Mouse (Mus musculus) forebrain, embryonic 13.5 days (tissue): ENCODE measurements around the gene Kif5a. TPM values are rescaled to one million over a fixed set of nuclear protein-coding genes. Genes with fewer than 3 reads are reported as not detected.

Experiments used
- ATAC-seq: fragments of 200-750 bp; cut with Nextera tagmentation; 2 replicates; pipeline ENCODE4 v1.8.0; 2017
- H3K27ac ChIP-seq: fragments of 300-500 bp; sonication (generic); 2 replicates; pipeline ENCODE4 v1.5.1; 2015; ENCODE audit warnings: inconsistent platforms, mild to moderate bottlenecking, moderate library complexity
- H3K27me3 ChIP-seq: fragments of 300-500 bp; sonication (generic); 2 replicates; pipeline ENCODE4 v1.6.1; 2015; ENCODE audit warnings: mild to moderate bottlenecking, inconsistent platforms
- H3K36me3 ChIP-seq: fragments of 300-500 bp; sonication (generic); 2 replicates; pipeline ENCODE4 v1.6.1; 2015; ENCODE audit warnings: mild to moderate bottlenecking, inconsistent platforms; ENCODE audit not compliant: poor library complexity, severe bottlenecking
- H3K4me1 ChIP-seq: fragments of 300-500 bp; sonication (generic); 2 replicates; pipeline ENCODE4 v1.6.1; 2015; ENCODE audit warnings: inconsistent platforms
- H3K4me2 ChIP-seq: fragments of 300-500 bp; sonication (generic); 2 replicates; pipeline ENCODE4 v1.6.1; 2015; ENCODE audit warnings: inconsistent platforms, mild to moderate bottlenecking, moderate library complexity
- H3K4me3 ChIP-seq: fragments of 300-500 bp; sonication (generic); 2 replicates; pipeline ENCODE4 v1.5.1; 2015; ENCODE audit warnings: mild to moderate bottlenecking, inconsistent platforms
- H3K9ac ChIP-seq: fragments of 300-500 bp; sonication (generic); 2 replicates; pipeline ENCODE4 v1.6.1; 2015; ENCODE audit warnings: mild to moderate bottlenecking, inconsistent platforms
- H3K9me3 ChIP-seq: fragments of 300-500 bp; sonication (generic); replicated peaks from 2 replicates; pipeline ENCODE4 v1.6.1; 2016; ENCODE audit warnings: inconsistent platforms
- WGBS: fragments of 180-500 bp; shearing (Covaris S2); methylation state at CpG from one replicate; pipeline ENCODE4 v1.1.7; 2015; 5-methylcytosine and 5-hydroxymethylcytosine counted together
- polyA plus RNA-seq: library from polyadenylated mRNA; unstranded; fragments of >200 nt; fragmentation: Nextera tagmentation; extraction: Ambion mirVana; gene quantifications from 2 replicates; pipeline ENCODE4 v1.2.1, GENCODE M21; 2015

The Kif5a gene
- polyA plus RNA-seq, 1 experiment from 2014 or later: 45.4 TPM

- ATAC-seq: no peak
- Histone ChIP-seq H3K4me2 (no peak overlapping the region), H3K27ac (no peak overlapping the region), H3K4me3 (no peak overlapping the region), H3K27me3 (no peaks in the 10 kb centered on the region), H3K4me1 (no peaks in the 10 kb centered on the region), H3K9ac (no peak overlapping the region), H3K36me3 (peaks cover 31% of the 10 kb centered on the region), H3K9me3 (no peaks in the 10 kb centered on the region)
- WGBS: 25% methylated on average over 6 of the region's 6 CpGs
Measured at GRCm38 (mm10) chr10:127225213-127225612, 37.9 kb downstream of the Kif5a start.

GRCm38 (mm10) chr10:127218339-127218738 is 44.8 kb downstream of the Kif5a start:
- Histone ChIP-seq H3K27me3 (no peaks in the 10 kb centered on the region), H3K9me3 (no peaks in the 10 kb centered on the region), H3K9ac (no peak overlapping the region), H3K27ac (no peak overlapping the region), H3K4me1 (no peaks in the 10 kb centered on the region), H3K4me3 (no peak overlapping the region), H3K36me3 (no peaks in the 10 kb centered on the region), H3K4me2 (no peak overlapping the region)
- WGBS: 86% methylated on average over 2 of the region's 2 CpGs
- ATAC-seq: no peak

GRCm38 (mm10) chr10:127217177-127217576 is 46.0 kb downstream of the Kif5a start:
- Histone ChIP-seq H3K27me3 (no peaks in the 10 kb centered on the region), H3K9me3 (no peaks in the 10 kb centered on the region), H3K4me1 (no peaks in the 10 kb centered on the region), H3K4me3 (no peak overlapping the region), H3K36me3 (no peaks in the 10 kb centered on the region), H3K27ac (no peak overlapping the region), H3K9ac (no peak overlapping the region), H3K4me2 (no peak overlapping the region)
- ATAC-seq: no peak

GRCm38 (mm10) chr10:127216456-127216855 is 46.7 kb downstream of the Kif5a start:
- WGBS: 95% methylated on average over 11 of the region's 11 CpGs
- Histone ChIP-seq H3K27me3 (no peaks in the 10 kb centered on the region), H3K4me3 (no peak overlapping the region), H3K36me3 (no peaks in the 10 kb centered on the region), H3K27ac (no peak overlapping the region), H3K9ac (no peak overlapping the region), H3K4me2 (no peak overlapping the region), H3K9me3 (no peaks in the 10 kb centered on the region), H3K4me1 (no peaks in the 10 kb centered on the region)
- ATAC-seq: no peak

GRCm38 (mm10) chr10:127214422-127214803 is 48.7 kb downstream of the Kif5a start:
- H3K9me3 ChIP-seq: no peaks in the 10 kb centered on the region
- H3K36me3 ChIP-seq: no peaks in the 10 kb centered on the region
- no peak overlapping the region for H3K27ac ChIP-seq
- no peak overlapping the region for H3K9ac ChIP-seq
- no peaks in the 10 kb centered on the region for H3K27me3 ChIP-seq
- H3K4me3 ChIP-seq: no peak overlapping the region
- peaks cover 16% of the 10 kb centered on the region for H3K4me1 ChIP-seq
- ATAC-seq: no peak
- WGBS: 66% methylated on average over 1 of the region's 1 CpGs
- no peak overlapping the region for H3K4me2 ChIP-seq

GRCm38 (mm10) chr10:127213704-127214421 is 49.3 kb downstream of the Kif5a start:
- H3K9ac ChIP-seq: no peak overlapping the region
- H3K27me3 ChIP-seq: no peaks in the 10 kb centered on the region
- 0 out of 2 replicates have a peak, but pooled peaks cover under 1% of the 10 kb centered on the region for H3K36me3 ChIP-seq
- no peak overlapping the region for H3K4me3 ChIP-seq
- H3K9me3 ChIP-seq: no peaks in the 10 kb centered on the region
- no peak overlapping the region for H3K27ac ChIP-seq
- no peak overlapping the region for H3K4me2 ChIP-seq
- H3K4me1 ChIP-seq: peaks cover 18% of the 10 kb centered on the region
- 85% methylated on average over 13 of the region's 13 CpGs for WGBS
- ATAC-seq: no peak

GRCm38 (mm10) chr10:127213272-127213671 is 49.9 kb downstream of the Kif5a start:
- no peak for ATAC-seq
- Histone ChIP-seq H3K4me2 (no peak overlapping the region), H3K36me3 (peaks cover 6% of the 10 kb centered on the region), H3K4me3 (no peak overlapping the region), H3K4me1 (peaks cover 18% of the 10 kb centered on the region), H3K9ac (no peak overlapping the region), H3K9me3 (no peaks in the 10 kb centered on the region), H3K27me3 (no peaks in the 10 kb centered on the region), H3K27ac (no peak overlapping the region)
- WGBS: 92% methylated on average over 8 of the region's 8 CpGs

GRCm38 (mm10) chr10:127211414-127211854 is 51.7 kb downstream of the Kif5a start, which contains the start of gene Pip4k2c:
Gene Pip4k2c, minus strand, starts transcription at chr10:127211585.
- Histone ChIP-seq H3K4me1 (peaks cover 18% of the 10 kb centered on the region), H3K27ac (peak within 1 kb of the TSS; percentile 65), H3K4me2 (peak within 1 kb of the TSS; percentile 93), H3K9me3 (no peaks in the 10 kb centered on the region), H3K9ac (peak within 1 kb of the TSS; percentile 84), H3K27me3 (no peaks in the 10 kb centered on the region), H3K4me3 (peak within 1 kb of the TSS; percentile 82), H3K36me3 (peaks cover 21% of the 10 kb centered on the region)
- ATAC-seq: peak; percentile 97
- under 1% methylated on average over 36 of the region's 47 CpGs for WGBS

GRCm38 (mm10) chr10:127210961-127211405 is 52.2 kb downstream of the Kif5a start:
- H3K27me3 ChIP-seq: no peaks in the 10 kb centered on the region
- H3K9ac ChIP-seq: peak overlapping the region; percentile 84
- under 1% methylated on average over 24 of the region's 25 CpGs for WGBS
- peak overlapping the region; percentile 65 for H3K27ac ChIP-seq
- H3K4me1 ChIP-seq: peaks cover 18% of the 10 kb centered on the region
- H3K4me3 ChIP-seq: peak overlapping the region; percentile 82
- peak overlapping the region; percentile 93 for H3K4me2 ChIP-seq
- no peaks in the 10 kb centered on the region for H3K9me3 ChIP-seq
- peak; percentile 75 for ATAC-seq
- peaks cover 26% of the 10 kb centered on the region for H3K36me3 ChIP-seq

GRCm38 (mm10) chr10:127209928-127210570 is 53.1 kb downstream of the Kif5a start:
- H3K4me3 ChIP-seq: peak overlapping the region; percentile 82; the same call in 1 of the 2 replicates
- no peak for ATAC-seq
- 87% methylated on average over 13 of the region's 13 CpGs for WGBS

GRCm38 (mm10) chr10:127208921-127209320 is 54.2 kb downstream of the Kif5a start:
- 97% methylated on average over 4 of the region's 4 CpGs for WGBS
- peaks cover 18% of the 10 kb centered on the region for H3K4me1 ChIP-seq
- no peak overlapping the region for H3K4me2 ChIP-seq
- no peak overlapping the region for H3K27ac ChIP-seq
- H3K4me3 ChIP-seq: no peak overlapping the region
- no peak overlapping the region for H3K9ac ChIP-seq
- peaks cover 45% of the 10 kb centered on the region for H3K36me3 ChIP-seq
- ATAC-seq: no peak
- no peaks in the 10 kb centered on the region for H3K27me3 ChIP-seq
- H3K9me3 ChIP-seq: no peaks in the 10 kb centered on the region

More at GRCm38 (mm10) chr10:127209928-127210570, 53.1 kb downstream of the Kif5a start:
- Histone ChIP-seq H3K4me1 (peaks cover 18% of the 10 kb centered on the region), H3K27ac (no peak overlapping the region), H3K36me3 (peaks cover 35% of the 10 kb centered on the region), H3K9ac (peak overlapping the region; percentile 84; the same call in 1 of the 2 replicates), H3K9me3 (no peaks in the 10 kb centered on the region), H3K27me3 (no peaks in the 10 kb centered on the region), H3K4me2 (peak overlapping the region; percentile 93)

GRCm38 (mm10) chr10:127205373-127205772 is 57.8 kb downstream of the Kif5a start:
- Histone ChIP-seq H3K4me1 (peaks cover 10% of the 10 kb centered on the region), H3K27me3 (no peaks in the 10 kb centered on the region), H3K9ac (no peak overlapping the region), H3K27ac (no peak overlapping the region), H3K4me2 (no peak overlapping the region), H3K36me3 (peaks cover 77% of the 10 kb centered on the region), H3K4me3 (no peak overlapping the region), H3K9me3 (no peaks in the 10 kb centered on the region)
- ATAC-seq: no peak
- WGBS: 90% methylated on average over 10 of the region's 10 CpGs
